Mouse (Mus musculus): ENCODE results near the gene Plod3.
A peak's percentile ranks its signal among the peaks of the same experiment; 100 is the strongest.

The Plod3 gene

DNA sequence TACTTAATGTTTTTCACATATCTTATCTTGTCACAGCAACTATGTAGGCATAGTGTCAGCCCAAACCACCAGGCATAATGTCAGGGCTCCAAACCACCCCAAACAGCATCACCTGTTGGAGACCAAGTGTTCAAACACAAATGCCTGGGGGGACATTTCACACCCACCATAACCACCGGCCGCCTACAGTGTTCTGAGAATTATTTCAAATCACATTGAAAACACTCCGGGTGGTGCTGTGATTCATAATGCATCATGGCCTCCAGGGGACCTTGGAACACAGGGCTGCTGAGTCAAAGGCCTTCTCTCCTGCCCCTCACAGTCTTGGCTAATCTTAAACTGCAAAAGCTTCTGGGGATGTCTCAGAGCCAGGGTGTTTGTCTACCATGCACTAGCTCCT, 29.1 kb downstream of the Plod3 start:
- DNase-seq (ENCODE audit: extremely low spot score, low spot score) = no peak

DNA sequence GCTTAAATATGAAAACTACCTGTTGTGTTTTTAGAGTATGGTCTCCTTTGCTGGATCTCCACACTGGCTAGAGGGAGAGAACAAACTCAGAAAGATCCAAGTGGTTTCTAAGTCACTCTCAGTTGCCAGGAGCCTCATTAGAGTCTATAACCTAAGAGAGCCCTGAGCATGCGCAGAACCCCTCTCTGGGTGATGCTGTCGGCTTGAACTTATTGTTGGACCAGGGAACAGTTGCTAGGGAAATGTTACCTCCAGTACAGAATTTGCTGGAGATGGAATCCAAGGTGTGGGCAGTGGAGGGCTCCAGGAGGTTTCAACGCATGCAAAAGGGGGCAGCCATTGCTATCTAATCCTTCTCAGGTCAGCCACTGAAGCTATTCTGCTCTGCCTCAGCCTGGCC, 37.5 kb downstream of the Plod3 start:
- DNase-seq (ENCODE audit: extremely low spot score, low spot score) = no peak

DNA sequence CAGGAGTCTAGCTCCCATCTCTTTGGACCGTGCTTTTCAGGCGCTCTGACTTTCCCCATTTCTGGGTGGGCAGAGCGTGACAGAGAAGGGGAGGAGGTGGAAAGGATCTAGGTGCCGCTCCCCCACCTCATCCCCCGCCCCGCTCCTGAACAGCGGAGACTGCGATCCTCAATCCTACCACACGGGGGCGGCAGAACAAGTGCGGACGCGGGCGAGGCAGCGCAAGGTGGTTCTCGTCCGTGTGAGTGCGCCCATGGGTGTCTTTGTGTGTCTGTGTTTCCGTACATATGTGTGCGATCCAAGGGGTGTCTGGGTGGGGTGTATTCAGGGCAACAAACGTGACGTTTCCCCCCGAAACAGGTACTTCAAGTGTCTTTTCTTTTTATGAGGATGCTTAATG, 38.3 kb downstream of the Plod3 start:
- peak; percentile 83 for DNase-seq (ENCODE audit: extremely low spot score, low spot score)

DNA sequence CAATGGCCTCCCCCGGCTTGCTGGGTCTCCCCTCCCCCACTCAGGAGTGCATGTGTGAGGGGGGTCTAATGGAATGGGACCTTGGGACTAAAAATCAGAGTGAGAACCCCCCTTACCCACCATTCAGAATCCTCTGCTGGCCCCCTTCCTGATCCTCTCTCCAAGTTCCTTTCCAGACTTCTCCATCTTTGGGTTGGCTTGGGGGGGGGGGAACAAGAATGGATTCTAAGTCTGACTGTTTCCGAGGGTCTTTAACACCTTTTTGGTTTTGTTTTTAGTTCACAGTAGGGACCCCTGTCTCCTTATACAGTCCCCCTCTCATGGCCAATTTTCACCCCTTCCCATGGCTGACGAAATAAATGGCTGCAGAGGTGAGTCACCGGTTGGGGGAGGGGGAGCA, 39.3 kb downstream of the Plod3 start, which contains the start of gene Vgf:
Gene Vgf, plus strand, starts transcription at position 301 of the 400 bp plus-strand sequence.
- no peak for DNase-seq (ENCODE audit: extremely low spot score, low spot score)

- no peak for DNase-seq (ENCODE audit: extremely low spot score, low spot score)
Measured at GRCm38 (mm10) chr5:137028561-137029272, 41.9 kb downstream of the Plod3 start.

GRCm38 (mm10) chr5:137029273-137029585, 42.4 kb downstream of the Plod3 start:
- DNase-seq (ENCODE audit: extremely low spot score, low spot score) = no peak

DNA sequence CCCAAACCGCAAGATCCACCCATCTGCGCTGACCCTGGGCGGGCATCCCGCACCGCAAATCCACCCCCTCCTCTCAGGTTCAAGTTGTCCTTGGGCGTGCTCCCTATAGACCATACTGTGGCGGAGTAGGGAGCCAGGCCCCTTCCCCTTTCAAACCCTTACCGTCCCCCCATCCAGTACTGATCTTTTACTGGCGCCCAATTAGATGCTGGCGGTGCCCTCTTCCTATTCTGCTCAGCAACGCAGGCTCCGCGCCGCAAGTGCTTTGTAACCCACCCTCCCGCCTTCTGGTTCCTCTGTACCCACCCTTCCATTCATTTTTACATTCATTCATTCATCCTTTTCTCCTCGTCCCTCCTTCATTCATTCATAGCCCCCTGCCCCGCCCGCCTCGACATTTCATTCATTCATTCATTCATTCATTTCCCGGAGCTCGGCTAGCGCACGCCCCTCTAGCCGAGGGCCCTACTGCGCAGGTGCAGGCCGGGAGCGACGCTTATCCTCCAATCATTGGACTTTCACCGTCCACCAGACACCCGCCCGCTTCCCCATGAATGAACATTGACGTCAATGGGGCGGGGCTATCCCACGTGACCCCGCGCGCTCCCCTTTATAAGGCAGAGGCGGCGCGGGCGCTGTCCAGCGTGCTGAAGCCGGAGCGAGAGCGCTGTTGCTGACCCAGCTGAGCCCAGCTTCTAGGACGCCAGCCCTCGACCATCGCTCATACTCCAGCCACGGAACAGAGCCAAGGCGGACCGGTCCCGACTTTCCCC, 43.0 kb downstream of the Plod3 start:
- peak; percentile 99 for DNase-seq (ENCODE audit: extremely low spot score, low spot score)

DNA sequence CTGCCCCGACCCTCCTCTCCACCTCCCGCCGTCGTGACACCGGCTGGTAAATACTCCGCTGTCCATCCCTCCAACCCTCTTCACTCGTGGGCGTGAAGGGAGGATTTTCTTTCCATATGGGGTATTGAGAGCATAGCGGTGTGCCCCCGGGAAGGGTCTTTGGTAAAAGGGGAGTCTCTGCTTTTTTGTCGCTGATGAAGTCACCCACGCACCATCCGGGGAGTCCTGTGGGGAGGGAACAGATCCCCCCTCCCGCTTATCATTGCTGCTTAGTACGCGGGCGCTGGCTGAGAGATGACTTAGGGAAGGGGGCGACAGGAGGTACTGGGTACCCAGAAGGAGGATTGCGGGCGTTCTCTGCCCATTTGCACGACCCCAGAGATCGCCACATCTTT, 43.6 kb downstream of the Plod3 start:
- no peak for DNase-seq (ENCODE audit: extremely low spot score, low spot score)

DNA sequence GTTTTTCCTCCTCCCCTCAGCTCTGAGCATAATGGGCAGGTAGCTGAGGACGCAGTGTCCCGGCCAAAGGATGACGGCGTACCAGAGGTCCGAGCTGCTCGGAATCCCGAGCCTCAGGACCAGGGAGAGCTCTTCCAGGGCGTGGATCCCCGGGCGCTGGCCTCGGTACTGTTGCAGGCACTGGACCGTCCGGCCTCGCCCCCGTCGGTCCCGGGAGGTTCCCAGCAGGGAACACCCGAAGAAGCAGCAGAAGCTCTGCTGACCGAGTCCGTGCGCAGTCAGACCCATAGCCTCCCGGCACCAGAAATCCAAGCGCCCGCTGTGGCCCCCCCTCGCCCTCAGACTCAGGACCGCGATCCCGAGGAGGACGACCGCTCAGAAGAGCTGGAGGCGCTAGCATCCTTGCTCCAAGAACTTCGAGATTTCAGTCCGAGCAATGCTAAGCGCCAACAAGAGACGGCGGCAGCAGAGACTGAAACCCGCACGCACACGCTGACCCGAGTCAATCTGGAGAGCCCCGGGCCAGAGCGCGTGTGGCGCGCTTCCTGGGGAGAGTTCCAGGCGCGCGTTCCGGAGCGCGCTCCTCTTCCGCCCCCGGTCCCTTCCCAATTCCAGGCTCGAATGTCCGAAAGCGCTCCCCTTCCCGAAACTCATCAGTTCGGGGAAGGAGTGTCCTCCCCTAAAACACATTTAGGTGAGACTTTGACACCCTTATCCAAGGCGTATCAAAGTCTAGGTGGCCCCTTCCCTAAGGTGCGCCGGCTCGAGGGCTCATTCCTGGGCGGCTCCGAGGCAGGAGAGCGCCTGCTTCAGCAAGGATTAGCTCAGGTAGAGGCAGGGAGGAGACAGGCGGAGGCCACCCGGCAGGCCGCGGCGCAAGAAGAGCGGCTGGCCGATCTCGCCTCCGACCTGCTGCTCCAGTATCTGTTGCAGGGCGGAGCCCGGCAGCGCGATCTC, 44.5 kb downstream of the Plod3 start:
- peak; percentile 19 for DNase-seq (ENCODE audit: extremely low spot score, low spot score)

DNA sequence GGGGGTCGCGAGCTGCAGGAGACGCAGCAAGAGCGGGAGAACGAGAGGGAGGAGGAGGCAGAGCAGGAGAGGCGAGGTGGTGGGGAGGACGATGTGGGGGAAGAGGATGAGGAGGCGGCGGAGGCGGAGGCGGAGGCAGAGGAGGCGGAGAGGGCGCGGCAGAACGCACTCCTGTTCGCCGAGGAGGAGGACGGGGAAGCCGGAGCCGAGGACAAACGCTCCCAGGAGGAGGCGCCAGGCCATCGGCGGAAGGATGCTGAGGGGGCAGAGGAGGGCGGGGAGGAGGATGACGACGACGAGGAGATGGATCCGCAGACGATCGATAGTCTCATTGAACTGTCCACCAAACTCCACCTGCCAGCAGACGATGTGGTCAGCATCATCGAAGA, 45.2 kb downstream of the Plod3 start:
- peak; percentile 49 for DNase-seq (ENCODE audit: extremely low spot score, low spot score)

- peak; percentile 93 for DNase-seq (ENCODE audit: extremely low spot score, low spot score)
Measured at GRCm38 (mm10) chr5:137032641-137033074, 45.8 kb downstream of the Plod3 start.

DNA sequence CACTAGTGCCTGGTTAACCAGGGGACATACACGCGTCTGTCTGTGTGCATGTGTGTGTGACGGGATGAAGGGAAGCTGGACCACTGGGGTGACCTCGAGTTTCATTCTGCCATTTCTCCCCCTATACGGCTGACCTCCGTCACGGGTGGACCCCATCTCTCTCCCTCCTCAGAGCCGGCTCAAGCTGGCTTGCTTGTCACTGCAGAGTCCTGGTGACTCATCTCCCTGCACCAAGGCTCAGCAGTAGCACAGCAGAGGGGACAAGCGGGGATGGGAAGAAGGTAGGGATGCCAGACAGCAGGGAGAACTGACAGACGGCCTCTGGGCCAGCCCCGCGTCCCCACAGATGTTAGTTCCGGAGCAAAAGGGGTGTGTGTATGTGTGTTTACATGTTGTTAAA, 49.4 kb downstream of the Plod3 start:
- no peak for DNase-seq (ENCODE audit: extremely low spot score, low spot score)

DNA sequence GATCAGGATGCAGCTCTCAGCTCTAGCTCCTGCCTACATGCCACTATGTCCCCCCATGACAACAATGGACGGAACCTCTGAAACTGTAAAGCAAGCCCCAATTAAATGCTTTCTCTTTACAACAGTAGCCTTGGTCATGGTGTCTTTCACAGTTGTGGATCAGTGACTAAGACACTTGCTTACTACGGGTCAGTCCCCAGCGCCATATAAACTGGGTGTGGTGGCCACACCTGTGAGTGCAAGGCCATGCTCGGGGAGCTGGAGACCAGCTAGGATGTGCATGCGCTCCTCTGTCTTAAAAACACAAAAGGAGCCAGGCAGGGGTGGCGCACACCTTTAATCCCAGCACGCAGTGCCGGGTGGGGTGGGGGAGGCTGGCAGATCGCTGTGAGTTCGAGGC, 52.6 kb downstream of the Plod3 start:
- DNase-seq (ENCODE audit: extremely low spot score, low spot score) = no peak

- no peak for DNase-seq (ENCODE audit: extremely low spot score, low spot score)
Measured at GRCm38 (mm10) chr5:137041442-137041841, 54.6 kb downstream of the Plod3 start.

GRCm38 (mm10) chr5:137043997-137044396, 57.2 kb downstream of the Plod3 start:
- DNase-seq (ENCODE audit: extremely low spot score, low spot score) = no peak

DNA sequence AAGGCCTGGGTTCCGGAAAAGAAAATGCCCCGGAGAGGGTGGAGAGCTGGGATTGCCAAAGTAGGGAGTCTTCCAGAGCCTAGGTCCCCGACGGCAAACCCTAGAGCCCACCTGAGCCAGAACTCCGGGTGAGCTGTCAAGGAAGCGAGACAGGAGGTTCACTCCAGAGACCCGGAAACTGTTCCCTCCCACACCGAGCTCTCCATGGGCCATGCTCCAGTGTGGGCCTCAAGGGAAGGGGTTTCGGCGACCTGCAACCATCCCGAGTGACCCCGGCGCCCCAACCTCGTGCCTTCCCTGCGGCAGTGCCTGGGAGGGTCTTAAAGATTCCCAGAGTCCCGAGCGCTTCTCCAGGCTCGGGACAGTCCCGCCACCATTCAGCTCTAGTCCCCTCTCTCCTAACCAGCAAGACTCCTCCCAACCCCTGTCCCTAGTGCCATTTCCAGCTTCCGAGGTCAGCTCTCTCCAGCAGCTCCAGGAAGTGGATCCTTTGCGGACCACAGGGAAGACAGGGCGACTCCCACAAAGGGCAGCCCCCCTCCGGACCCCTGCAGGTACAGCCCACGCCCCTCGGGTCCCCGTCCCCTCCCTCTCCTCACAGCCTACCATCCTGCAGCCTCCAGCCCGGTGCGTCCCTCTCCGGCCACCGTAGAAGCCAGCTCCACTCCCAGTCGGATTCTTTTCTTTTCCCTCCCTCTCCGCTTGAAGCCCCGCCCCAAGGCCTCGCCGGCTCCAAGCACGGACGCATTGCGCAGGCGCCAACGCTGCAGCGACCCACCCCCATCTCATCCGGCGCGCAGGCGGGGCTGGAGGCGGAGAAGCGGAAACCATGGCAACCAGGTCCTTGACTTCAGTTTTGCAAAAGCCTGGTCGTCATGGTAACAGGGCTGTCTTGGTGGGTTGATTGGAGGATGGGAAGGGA, 58.8 kb downstream of the Plod3 start, which contains the start of gene Ap1s1:
Gene Ap1s1, minus strand, starts transcription at position 734 of the 922 bp plus-strand sequence.
- DNase-seq (ENCODE audit: extremely low spot score, low spot score) = peak; percentile 99
